In the genomic region with DNA sequence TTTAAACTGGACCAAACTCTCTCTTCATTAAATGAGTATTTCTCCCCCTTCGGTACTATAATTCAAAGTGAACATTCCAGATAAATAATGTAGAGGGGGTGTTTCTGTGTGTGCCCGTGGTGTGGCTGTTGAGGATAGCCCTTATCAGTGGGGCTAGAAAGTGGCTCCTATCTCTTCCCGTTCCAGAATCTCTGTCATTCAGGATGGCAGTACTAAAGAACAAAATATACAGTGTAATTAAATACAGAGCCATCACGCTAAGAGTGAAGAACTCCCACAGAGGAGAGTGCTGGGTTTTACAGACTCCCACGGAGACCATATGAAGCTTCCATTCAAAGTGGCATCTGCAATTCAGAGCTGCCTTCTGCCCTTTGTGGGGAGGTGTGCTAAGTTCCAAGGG, we compare ENCODE assay signal across 14 mouse cellular contexts.
"Had no signal": no experiment of that assay in that cellular context is flagged by ENCODE, and none has a peak within 500 bp of the region (broad histone marks: within the 10 kb centered on the region; RNA-seq: fewer than 3 reads in every experiment).

No protein-coding gene starts in this region.

- H3K4me1 ChIP-seq: limb, embryonic 10.5 days; liver, embryonic 15.5 days; midbrain, embryonic 13.5 days had no signal

- H3K36me3 ChIP-seq: limb, embryonic 10.5 days; liver, embryonic 15.5 days; midbrain, embryonic 13.5 days had no signal

- H3K4me3 ChIP-seq: limb, embryonic 10.5 days; liver, embryonic 15.5 days; midbrain, embryonic 13.5 days had no signal

- H3K27ac ChIP-seq: limb, embryonic 10.5 days; liver, embryonic 15.5 days; midbrain, embryonic 13.5 days had no signal

- H3K9ac ChIP-seq: liver, embryonic 15.5 days; midbrain, embryonic 13.5 days had no signal

- ATAC-seq: intestine, embryonic 16.5 days; lung, postnatal 0 days; midbrain, embryonic 13.5 days had no signal

- H3K4me2 ChIP-seq: liver, embryonic 11.5 days; liver, embryonic 15.5 days; midbrain, embryonic 13.5 days had no signal

- H3K27me3 ChIP-seq: liver, embryonic 15.5 days; midbrain, embryonic 13.5 days had no signal

- H3K9me3 ChIP-seq: limb, embryonic 10.5 days; liver, embryonic 15.5 days; midbrain, embryonic 13.5 days had no signal

- DNase-seq: kidney, adult 8-10 months; kidney, postnatal 36 days; lung, adult 2 months; lung, postnatal 36 days; right cerebral cortex, postnatal 4 days; spleen, adult 18-20 months; thymus, adult 18-20 months; thymus, postnatal 14 days had no signal
